ENCODE assay signal across 8 mouse cellular contexts in genomic region chr2:128968475-128969083, GRCm38 (mm10). TPM values are rescaled to one million over a fixed set of nuclear protein-coding genes. Genes with fewer than 3 reads are reported as not detected.
DNase-seq lines count a peak whose midpoint lies in the region; ATAC-seq and TF ChIP-seq lines count a peak whose summit lies in the region.

No protein-coding gene starts in this region.

- DNase-seq in layer of hippocampus, adult 2 months (ENCODE audit: low spot score in 2 of 2) = no peak
- DNase-seq in layer of hippocampus, adult 8-10 months (ENCODE audit: low spot score in 2 of 2) = no peak
- DNase-seq in layer of hippocampus, adult 9-10 months (ENCODE audit: low spot score) = no peak
- no peak for DNase-seq in frontal cortex, adult 2 months (ENCODE audit: extremely low spot score in 1 of 2, low spot score in 1 of 2)

- peak overlapping the region; percentile 38 for H3ac ChIP-seq in myocyte (ENCODE audit: control insufficient read depth, insufficient read length)

- no peak for ATAC-seq in embryonic facial prominence, embryonic 12.5 days (ENCODE audit: insufficient number of reproducible peaks, insufficient read depth, low FRiP score, low TSS enrichment)
- no peak for ATAC-seq in intestine, embryonic 15.5 days
- ATAC-seq in frontal cortex, adult (ENCODE audit: low TSS enrichment) = no peak

- peak overlapping the region; percentile 92 for H3K4me3 ChIP-seq in layer of hippocampus, adult 2 months
- H3K4me3 ChIP-seq in embryonic facial prominence, embryonic 12.5 days = peak overlapping the region; percentile 84
- peak overlapping the region; percentile 84 for H3K4me3 ChIP-seq in intestine, embryonic 15.5 days (replicated peaks)
- peak overlapping the region; percentile 56 for H3K4me3 ChIP-seq in myocyte

- peak overlapping the region; percentile 100 for H3K27ac ChIP-seq in layer of hippocampus, adult 2 months
- peak overlapping the region; percentile 100 for H3K27ac ChIP-seq in embryonic facial prominence, embryonic 12.5 days
- peak overlapping the region; percentile 100; the same call in 1 of the 2 replicates for H3K27ac ChIP-seq in intestine, embryonic 15.5 days

- peaks cover 7% of the 10 kb centered on the region; the same call in 1 of the 2 replicates for H3K4me1 ChIP-seq in embryonic facial prominence, embryonic 12.5 days
- peaks cover 5% of the 10 kb centered on the region; the same call in 1 of the 2 replicates for H3K4me1 ChIP-seq in intestine, embryonic 15.5 days (replicated peaks)

- no peak for TF ChIP-seq CTCF in layer of hippocampus, adult 2 months (conservative IDR thresholded peaks at IDR 0.05)

- no peak for TF ChIP-seq POLR2A in myocyte (IDR thresholded peaks at IDR 0.05; ENCODE audit: insufficient read length, low read depth)

- H3K36me3 ChIP-seq in embryonic facial prominence, embryonic 12.5 days = no peaks in the 10 kb centered on the region
- no peaks in the 10 kb centered on the region for H3K36me3 ChIP-seq in intestine, embryonic 15.5 days
- no peaks in the 10 kb centered on the region for H3K36me3 ChIP-seq in myocyte (ENCODE audit: control insufficient read depth, insufficient read depth)

- H3K4me2 ChIP-seq in embryonic facial prominence, embryonic 12.5 days (replicated peaks) = peak overlapping the region; percentile 50
- peak overlapping the region; percentile 69 for H3K4me2 ChIP-seq in intestine, embryonic 15.5 days (replicated peaks)
- peak overlapping the region; percentile 84 for H3K4me2 ChIP-seq in myocyte (ENCODE audit: low read depth)

- H3K9me3 ChIP-seq in embryonic facial prominence, embryonic 12.5 days = no peaks in the 10 kb centered on the region
- no peaks in the 10 kb centered on the region for H3K9me3 ChIP-seq in intestine, embryonic 15.5 days

- H3K9ac ChIP-seq in embryonic facial prominence, embryonic 12.5 days = 0 out of 2 replicates have a peak overlapping the region, but pooled peaks have one; percentile 98
- no peak overlapping the region for H3K9ac ChIP-seq in intestine, embryonic 15.5 days

- peaks cover 8% of the 10 kb centered on the region for H3K79me2 ChIP-seq in myocyte (ENCODE audit: control insufficient read depth, insufficient read depth)

- no peaks in the 10 kb centered on the region for H3K27me3 ChIP-seq in embryonic facial prominence, embryonic 12.5 days
- no peaks in the 10 kb centered on the region for H3K27me3 ChIP-seq in intestine, embryonic 15.5 days (replicated peaks)
- no peaks in the 10 kb centered on the region for H3K27me3 ChIP-seq in myocyte (ENCODE audit: control insufficient read depth, insufficient read depth, insufficient read length)

TF ChIP-seq in myocyte, 11 proteins besides CTCF, POLR2A, EP300 and RAD21:
- TF ChIP-seq TCF3 (IDR thresholded peaks at IDR 0.05; ENCODE audit: insufficient read length, low read depth) (no peak), POLR2AphosphoS2 (IDR thresholded peaks at IDR 0.05; ENCODE audit: insufficient read length, low read depth) (no peak), CEBPB (IDR thresholded peaks at IDR 0.05; ENCODE audit: insufficient read depth, poor library complexity, severe bottlenecking) (no peak), MYOG (IDR thresholded peaks at IDR 0.05; ENCODE audit: control insufficient read depth in 1 of 3, insufficient read depth in 1 of 3, insufficient read length in 2 of 3, low read depth in 2 of 3) (no peak)

RNA-seq across cellular contexts. Expression of gene Gm10762, which starts 1.1 kb away (rescaled TPM):
- 1 to 10 TPM; 4.8 to 5.4 TPM for total RNA-seq in layer of hippocampus, adult 2 months (2021)
- total RNA-seq in layer of hippocampus, adult 8-10 months (2022) = 1 to 10 TPM; 3.6 to 5.4 (median 5.0) TPM
- 31.3 and 33.6 TPM in 2 replicates for polyA plus RNA-seq in embryonic facial prominence, embryonic 12.5 days (2016; fragmentation: Nextera tagmentation; extraction: Ambion mirVana)
- polyA plus RNA-seq in intestine, embryonic 15.5 days (2015; fragmentation: Nextera tagmentation; extraction: Ambion mirVana) = 10.1 and 11.0 TPM in 2 replicates
- 2.8 TPM for polyA plus RNA-seq in myocyte (2012; fragmentation: generic; extraction: Trizol)
- polyA plus RNA-seq in frontal cortex, adult 2 months (2012; rRNA removed) = 5.1 and 5.3 TPM in 2 replicates

RNA-seq across cellular contexts. Expression of gene Zc3h6, which starts 1.4 kb away (rescaled TPM):
- 10 to 100 TPM; 18.3 to 20.5 TPM for total RNA-seq in layer of hippocampus, adult 2 months (2021)
- total RNA-seq in layer of hippocampus, adult 8-10 months (2022) = 10 to 100 TPM; 17.3 to 18.8 (median 17.6) TPM
- 2.9 and 3.3 TPM in 2 replicates for polyA plus RNA-seq in embryonic facial prominence, embryonic 12.5 days (2016; fragmentation: Nextera tagmentation; extraction: Ambion mirVana)
- polyA plus RNA-seq in intestine, embryonic 15.5 days (2015; fragmentation: Nextera tagmentation; extraction: Ambion mirVana) = 1.5 and 1.9 TPM in 2 replicates
- 1.6 TPM for polyA plus RNA-seq in myocyte (2012; fragmentation: generic; extraction: Trizol)
- 6.8 and 7.1 TPM in 2 replicates for polyA plus RNA-seq in frontal cortex, adult 2 months (2012; rRNA removed)

RNA-seq across cellular contexts. Expression of gene Zc3h8, which starts 24.7 kb away (rescaled TPM):
- total RNA-seq in layer of hippocampus, adult 2 months (2021) = 1 to 10 TPM; 4.7 to 5.4 TPM
- 1 to 10 TPM; 4.5 to 7.4 (median 6.0) TPM for total RNA-seq in layer of hippocampus, adult 8-10 months (2022)
- polyA plus RNA-seq in embryonic facial prominence, embryonic 12.5 days (2016; fragmentation: Nextera tagmentation; extraction: Ambion mirVana) = 7.6 and 9.2 TPM in 2 replicates
- 6.6 and 7.2 TPM in 2 replicates for polyA plus RNA-seq in intestine, embryonic 15.5 days (2015; fragmentation: Nextera tagmentation; extraction: Ambion mirVana)
- polyA plus RNA-seq in myocyte (2012; fragmentation: generic; extraction: Trizol) = 1.8 TPM
- 8.4 and 9.3 TPM in 2 replicates for polyA plus RNA-seq in frontal cortex, adult 2 months (2012; rRNA removed)
